Mouse (Mus musculus) intestine, postnatal 0 days (tissue): Measurements from ENCODE around the gene Stxbp5l. TPM values are rescaled to one million over a fixed set of nuclear protein-coding genes. Genes with fewer than 3 reads are reported as not detected.
"Not testable (repeated sequence)": the region's sequence is repeated elsewhere in the genome, so short reads cannot be mapped to it uniquely, and the experiment has no call there.

Experiments
- ATAC-seq: fragments of 200-750 bp; cut with Nextera tagmentation; 2 replicates; pipeline ENCODE4 v1.8.0; 2017; ENCODE audit warnings: mild to moderate bottlenecking, moderate TSS enrichment, moderate library complexity
- H3K27ac ChIP-seq: fragments of 300-500 bp; sonication (generic); 2 replicates; pipeline ENCODE4 v1.5.1; 2014; ENCODE audit warnings: mild to moderate bottlenecking, low read depth, low read length, moderate library complexity
- H3K27me3 ChIP-seq: fragments of 300-500 bp; sonication (generic); replicated peaks from 2 replicates; pipeline ENCODE4 v1.6.1; 2014; ENCODE audit warnings: low read length, mixed read lengths; ENCODE audit not compliant: control insufficient read depth, insufficient read depth
- H3K36me3 ChIP-seq: fragments of 300-500 bp; sonication (generic); 2 replicates; pipeline ENCODE4 v1.6.1; 2014; ENCODE audit warnings: mild to moderate bottlenecking, moderate library complexity; ENCODE audit not compliant: control insufficient read depth, insufficient read depth
- H3K4me1 ChIP-seq: fragments of 300-500 bp; sonication (generic); replicated peaks from 2 replicates; pipeline ENCODE4 v1.6.1; 2014; ENCODE audit warnings: antibody characterized with exemption, low read length, mixed read lengths; ENCODE audit not compliant: control insufficient read depth, insufficient read depth
- H3K4me2 ChIP-seq: fragments of 300-500 bp; sonication (generic); replicated peaks from 2 replicates; pipeline ENCODE4 v1.6.1; 2014; ENCODE audit warnings: low read depth, mild to moderate bottlenecking, moderate library complexity
- H3K4me3 ChIP-seq: fragments of 300-500 bp; sonication (generic); 2 replicates; pipeline ENCODE4 v1.5.1; 2014; ENCODE audit warnings: low read depth, low read length
- H3K9ac ChIP-seq: fragments of 300-500 bp; sonication (generic); 2 replicates; pipeline ENCODE4 v1.6.1; 2014; ENCODE audit warnings: mild to moderate bottlenecking, low read depth, low read length
- H3K9me3 ChIP-seq: fragments of 300-500 bp; sonication (generic); 2 replicates; pipeline ENCODE4 v1.6.1; 2016; ENCODE audit warnings: mixed run types; ENCODE audit not compliant: control insufficient read depth
- CTCF ChIP-seq: sonication (generic); IDR thresholded peaks from 2 replicates; pipeline ENCODE4 v1.5.1; 2016; ENCODE audit warnings: low read depth, mild to moderate bottlenecking, control low read depth, antibody characterized with exemption, moderate library complexity
- WGBS: fragments of 180-500 bp; shearing (Covaris S2); extraction: QIAGEN DNeasy Blood & Tissue Kit; methylation state at CpG from one replicate; pipeline ENCODE4 v1.1.7; 2014; 5-methylcytosine and 5-hydroxymethylcytosine counted together
- polyA plus RNA-seq: library from polyadenylated mRNA; unstranded; fragments of >200 nt; fragmentation: Nextera tagmentation; extraction: Ambion mirVana; gene quantifications from 2 replicates; pipeline ENCODE4 v1.2.1, GENCODE M21; 2015

Gene Stxbp5l
- polyA plus RNA-seq, 1 experiment from 2014 or later = 0.95 TPM

GRCm38 (mm10) chr16:37372716-37373115, 12.0 kb downstream of the Stxbp5l start:
- H3K27me3 ChIP-seq = no peaks in the 10 kb centered on the region
- no peaks in the 10 kb centered on the region for H3K4me1 ChIP-seq
- no peaks in the 10 kb centered on the region for H3K9me3 ChIP-seq
- H3K4me3 ChIP-seq = no peak overlapping the region
- WGBS = 96% methylated on average over 1 of the region's 1 CpGs
- H3K27ac ChIP-seq = no peak overlapping the region
- no peak overlapping the region for H3K4me2 ChIP-seq
- H3K9ac ChIP-seq = no peak overlapping the region
- no peak for ATAC-seq
- no peak for TF ChIP-seq CTCF
- H3K36me3 ChIP-seq = no peaks in the 10 kb centered on the region

GRCm38 (mm10) chr16:37367426-37367825, 17.3 kb downstream of the Stxbp5l start:
- Histone ChIP-seq H3K27ac (no peak overlapping the region), H3K27me3 (no peaks in the 10 kb centered on the region), H3K9ac (no peak overlapping the region), H3K9me3 (no peaks in the 10 kb centered on the region), H3K36me3 (no peaks in the 10 kb centered on the region), H3K4me2 (no peak overlapping the region), H3K4me3 (no peak overlapping the region), H3K4me1 (no peaks in the 10 kb centered on the region)
- 89% methylated on average over 4 of the region's 4 CpGs for WGBS
- no peak for ATAC-seq
- no peak for TF ChIP-seq CTCF

DNA sequence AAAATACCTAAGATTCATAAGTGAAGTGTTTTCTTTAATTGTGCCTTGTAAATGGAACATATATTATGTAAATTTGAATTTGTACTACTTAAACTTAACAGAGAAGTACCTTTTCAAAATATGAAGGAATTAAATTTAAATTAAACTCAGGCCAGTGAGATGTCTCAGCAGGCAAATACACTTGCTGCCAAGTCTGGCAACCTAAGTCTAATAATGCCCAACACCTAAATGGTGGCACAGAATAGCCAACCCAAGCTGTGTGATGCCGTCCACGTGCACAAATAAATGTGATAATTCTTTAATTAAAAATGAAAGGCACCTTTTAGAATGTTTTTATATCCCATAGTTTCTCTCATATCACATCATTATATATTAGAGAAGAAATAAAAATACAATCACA, 20.8 kb downstream of the Stxbp5l start:
- H3K4me2 ChIP-seq = no peak overlapping the region
- 87% methylated on average over 2 of the region's 2 CpGs for WGBS
- no peak for ATAC-seq
- no peaks in the 10 kb centered on the region for H3K27me3 ChIP-seq
- no peak overlapping the region for H3K27ac ChIP-seq
- no peak overlapping the region for H3K9ac ChIP-seq
- H3K9me3 ChIP-seq = no peaks in the 10 kb centered on the region
- no peaks in the 10 kb centered on the region for H3K4me1 ChIP-seq
- H3K36me3 ChIP-seq = no peaks in the 10 kb centered on the region
- no peak for TF ChIP-seq CTCF
- no peak overlapping the region for H3K4me3 ChIP-seq

DNA sequence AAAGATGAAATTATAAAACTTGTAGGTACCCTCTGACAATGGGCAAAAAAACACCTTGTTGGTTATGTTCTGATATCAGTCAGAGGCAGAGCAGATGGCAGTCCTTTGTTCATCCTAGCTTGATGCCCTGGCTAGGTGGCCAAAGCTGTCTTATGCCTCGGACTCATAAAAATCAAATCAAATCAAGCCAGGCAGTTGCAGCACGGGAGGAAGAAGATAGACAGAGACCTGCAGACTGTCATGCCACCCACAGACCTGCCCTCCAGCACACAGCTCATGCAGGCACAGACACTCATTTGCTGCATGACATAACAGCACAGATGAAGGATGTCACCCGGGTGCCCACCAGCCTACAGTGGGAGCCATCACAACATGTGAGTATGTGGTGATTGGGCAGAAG, 29.1 kb downstream of the Stxbp5l start:
- Histone ChIP-seq H3K9ac (no peak overlapping the region), H3K27ac (no peak overlapping the region), H3K27me3 (no peaks in the 10 kb centered on the region), H3K4me1 (no peaks in the 10 kb centered on the region), H3K36me3 (no peaks in the 10 kb centered on the region), H3K4me2 (no peak overlapping the region), H3K4me3 (no peak overlapping the region), H3K9me3 (no peaks in the 10 kb centered on the region)
- TF ChIP-seq CTCF = no peak
- WGBS = 92% methylated on average over 3 of the region's 3 CpGs
- ATAC-seq = no peak

GRCm38 (mm10) chr16:37347092-37347491, 37.7 kb downstream of the Stxbp5l start:
- H3K36me3 ChIP-seq = no peaks in the 10 kb centered on the region
- H3K4me1 ChIP-seq = no peaks in the 10 kb centered on the region
- no peak overlapping the region for H3K4me3 ChIP-seq
- TF ChIP-seq CTCF = peak; percentile 71
- WGBS = 18% methylated on average over 3 of the region's 3 CpGs
- no peak; the same call in 1 of the 2 replicates for ATAC-seq
- no peak overlapping the region for H3K9ac ChIP-seq
- no peak overlapping the region for H3K4me2 ChIP-seq
- H3K27me3 ChIP-seq = no peaks in the 10 kb centered on the region
- H3K27ac ChIP-seq = no peak overlapping the region
- H3K9me3 ChIP-seq = no peaks in the 10 kb centered on the region

GRCm38 (mm10) chr16:37344960-37345359, 39.8 kb downstream of the Stxbp5l start:
- Histone ChIP-seq H3K4me1 (no peaks in the 10 kb centered on the region), H3K27ac (no peak overlapping the region), H3K27me3 (no peaks in the 10 kb centered on the region), H3K9me3 (no peaks in the 10 kb centered on the region), H3K4me2 (no peak overlapping the region), H3K36me3 (no peaks in the 10 kb centered on the region), H3K4me3 (no peak overlapping the region), H3K9ac (no peak overlapping the region)
- ATAC-seq = peak; percentile 77
- TF ChIP-seq CTCF = no peak
- 23% methylated on average over 2 of the region's 2 CpGs for WGBS

DNA sequence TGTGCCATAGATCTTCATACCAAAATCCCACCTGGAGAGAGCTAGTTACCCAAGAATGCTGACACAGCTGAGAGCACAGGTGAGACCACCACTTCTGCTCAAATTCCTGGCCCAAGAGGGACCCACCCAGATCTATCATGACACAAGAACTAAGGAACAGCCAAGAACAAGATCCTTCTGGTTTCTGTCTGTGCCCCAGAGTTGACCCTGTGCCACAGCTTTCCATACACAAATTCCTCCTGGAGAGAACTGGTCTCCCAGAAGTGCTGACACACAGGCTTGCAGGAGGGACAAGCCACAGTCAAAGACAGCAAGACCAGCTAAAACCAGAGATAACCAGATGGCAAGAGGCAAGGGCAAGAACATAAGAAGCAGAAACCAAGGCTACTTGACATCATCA, 43.3 kb downstream of the Stxbp5l start:
- H3K4me2 ChIP-seq, H3K4me3 ChIP-seq, H3K9me3 ChIP-seq, H3K27me3 ChIP-seq, H3K4me1 ChIP-seq, H3K9ac ChIP-seq, H3K27ac ChIP-seq, ATAC-seq, H3K36me3 ChIP-seq: not testable (repeated sequence)
